Mouse (Mus musculus): ENCODE results near the gene Hbq1a.
A peak's percentile ranks its signal among the peaks of the same experiment; 100 is the strongest.

GRCm38 (mm10) chr11:32321196-32321565, 21.3 kb downstream of the Hbq1a start:
- TF ChIP-seq ZKSCAN1 (IDR thresholded peaks at IDR 0.05; ENCODE audit: borderline replicate concordance, low read depth, low read length) (no peak), POLR2A (IDR thresholded peaks at IDR 0.05; ENCODE audit: low read depth, low read length) (no peak), HCFC1 (IDR thresholded peaks at IDR 0.05; ENCODE audit: low read depth, low read length) (peak; percentile 41), NRF1 (IDR thresholded peaks at IDR 0.05; ENCODE audit: low read depth, low read length) (no peak)

All from CH12.LX (cell line).